Mouse (Mus musculus) neural tube, embryonic 14.5 days (tissue): ENCODE results near the gene Adal. TPM values are rescaled to one million over a fixed set of nuclear protein-coding genes. Genes with fewer than 3 reads are reported as not detected.

Experiments
- polyA plus RNA-seq: library from polyadenylated mRNA; unstranded; fragments of >200 nt; fragmentation: Nextera tagmentation; extraction: Ambion mirVana; gene quantifications from 2 replicates; pipeline ENCODE4 v1.2.1, GENCODE M21; 2014

The Adal gene
- polyA plus RNA-seq, 1 experiment from 2014 or later, result 33.0 TPM

Other genes starting within 250 kb of the Adal start
- 33.3 and 37.9 TPM in 2 replicates for gene Ubr1, start 169.7 kb upstream of the Adal start, polyA plus RNA-seq
- gene Tmem62, start 163.4 kb upstream of the Adal start, polyA plus RNA-seq, result 22.1 and 22.6 TPM in 2 replicates
- 94.2 and 98.9 TPM in 2 replicates for gene Ccndbp1, start 132.0 kb upstream of the Adal start, polyA plus RNA-seq
- 0.27 and 0.73 TPM in 2 replicates for gene Epb42, start 103.4 kb upstream of the Adal start, polyA plus RNA-seq
- gene Tgm5, start 54.6 kb upstream of the Adal start, polyA plus RNA-seq, result 0.10 and 0.17 TPM in 2 replicates
- not detected in 2 replicates for gene Tgm7, start 30.6 kb upstream of the Adal start, polyA plus RNA-seq
- gene Lcmt2, start 225 bp downstream of the Adal start, polyA plus RNA-seq, result 20.0 and 21.1 TPM in 2 replicates
- 44.3 and 56.5 TPM in 2 replicates for gene Tubgcp4, start 30.2 kb downstream of the Adal start, polyA plus RNA-seq
- 7.7 and 9.2 TPM in 2 replicates for gene Zscan29, start 30.7 kb downstream of the Adal start, polyA plus RNA-seq
- gene Trp53bp1, start 131.0 kb downstream of the Adal start, polyA plus RNA-seq, result 161 and 185 TPM in 2 replicates
- gene Map1a, start 149.2 kb downstream of the Adal start, polyA plus RNA-seq, result 39.7 and 65.1 TPM in 2 replicates
- 20.3 and 23.5 TPM in 2 replicates for gene Ppip5k1, start 215.0 kb downstream of the Adal start, polyA plus RNA-seq
- 83.5 and 108 TPM in 2 replicates for gene Ckmt1, start 217.3 kb downstream of the Adal start, polyA plus RNA-seq
- not detected in 2 replicates for gene Strc, start 246.7 kb downstream of the Adal start, polyA plus RNA-seq